Mouse (Mus musculus) megakaryocyte, embryonic 14.5 days (primary cell): ENCODE results near the gene Jmjd8.

Experiments
- FLI1 ChIP-seq: IDR thresholded peaks from 2 replicates; pipeline ENCODE4 v1.6.1; 2012; ENCODE audit warnings: low read length, inconsistent platforms, mixed read lengths
- GATA1 ChIP-seq: IDR thresholded peaks from 3 replicates; pipeline ENCODE4 v1.6.1; 2012; ENCODE audit warnings: mixed read lengths, low read length, inconsistent platforms, borderline replicate concordance

DNA sequence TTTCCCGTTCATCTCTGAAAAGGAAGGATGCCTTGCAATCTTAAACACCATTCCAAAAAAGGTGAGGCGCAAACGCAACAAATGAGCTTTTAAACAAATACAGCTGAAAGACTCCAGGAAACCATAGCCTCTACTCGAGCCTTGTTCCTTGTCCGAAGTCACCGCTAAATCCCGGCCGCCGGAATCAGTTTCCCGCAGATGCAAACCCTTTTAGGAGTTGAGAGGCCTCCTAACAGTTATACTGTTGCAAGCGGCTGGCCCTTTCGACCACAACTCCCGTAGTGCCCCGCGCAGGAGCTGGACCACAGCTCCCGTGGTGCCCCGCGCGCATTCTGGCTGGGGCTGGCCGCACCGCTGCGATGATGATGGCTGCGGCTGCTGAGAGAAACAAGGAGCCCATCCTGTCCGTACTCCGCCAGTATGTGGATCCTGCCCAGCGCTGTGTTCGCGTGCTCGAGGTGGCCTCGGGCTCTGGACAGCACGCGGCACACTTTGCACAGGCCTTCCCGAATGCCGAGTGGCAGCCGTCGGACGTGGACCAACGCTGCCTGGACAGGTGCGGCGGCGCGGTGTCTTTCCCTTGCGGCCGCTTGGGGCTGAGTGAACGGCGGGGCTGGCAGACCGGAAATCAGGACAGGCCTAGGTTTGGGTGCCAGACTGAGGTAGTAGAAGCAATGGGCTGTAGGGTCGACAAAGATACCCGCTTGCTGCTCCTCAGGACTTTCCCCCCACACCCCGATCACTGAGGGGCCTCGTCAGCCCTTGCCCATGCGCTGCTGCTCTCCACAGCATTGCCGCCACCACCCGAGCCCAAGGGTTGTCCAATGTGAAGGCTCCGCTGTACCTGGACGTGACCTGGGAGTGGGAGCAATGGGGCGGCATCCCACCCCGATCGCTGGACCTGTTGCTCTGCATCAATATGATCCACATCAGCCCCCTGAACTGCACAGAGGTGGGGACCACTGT lies 46.8 kb downstream of the Jmjd8 start:
- TF ChIP-seq GATA1, result no peak
- TF ChIP-seq FLI1, result no peak
